Mouse (Mus musculus): ENCODE results near the gene Mpzl1. TPM values are rescaled to one million over a fixed set of nuclear protein-coding genes. Genes with fewer than 3 reads are reported as not detected.
A peak's percentile ranks its signal among the peaks of the same experiment; 100 is the strongest.
"Not testable (repeated sequence)": the region's sequence is repeated elsewhere in the genome, so short reads cannot be mapped to it uniquely, and the experiment has no call there.

Mpzl1 gene
- total RNA-seq (2021) (10 to 100 TPM; 15.1 to 19.7 TPM), polyA plus RNA-seq (2012; rRNA removed) (18.3 and 25.6 TPM in 2 replicates)
- long read RNA-seq, transcript Mpzl1-202 (6 exons, 2,285 nt) = major isoform, 35 of 39 reads
- long read RNA-seq, partial matches to known transcripts = 2 of 39 reads
- long read RNA-seq, other reads (novel, unspliced or antisense) = 1 of 39 reads

- peak within 1 kb of the TSS; percentile 93 for H3K27ac ChIP-seq
These were observed at the start of gene Mpzl1 for GRCm38 (mm10) chr1:165634151-165634884. Gene Mpzl1 (minus strand): TSS chr1:165634538.

GRCm38 (mm10) chr1:165682056-165682853 is 47.9 kb upstream of the Mpzl1 start:
- Histone ChIP-seq H3K36me3 (ENCODE audit: control insufficient read depth, insufficient read depth, low read length) (peaks cover 63% of the 10 kb centered on the region), H3K9ac (ENCODE audit: low read depth, low read length) (peak overlapping the region; percentile 30), H3K4me1 (ENCODE audit: control insufficient read depth, insufficient read depth, low read length) (peaks cover 65% of the 10 kb centered on the region), H3K27ac (peak overlapping the region; percentile 70), H3K27me3 (ENCODE audit: control insufficient read depth, insufficient read depth, low read length) (no peaks in the 10 kb centered on the region), H3K79me2 (replicated peaks; ENCODE audit: control insufficient read depth, insufficient read depth, low read length) (peaks cover 6% of the 10 kb centered on the region), H3K4me3 (no peak overlapping the region)
- 20% methylated on average over 18 of the region's 18 CpGs for WGBS
- peak; percentile 37; the same call in 1 of the 2 replicates for TF ChIP-seq EP300 (IDR thresholded peaks at IDR 0.05; ENCODE audit: insufficient read depth, low read depth, low read length)
- TF ChIP-seq POLR2A (IDR thresholded peaks at IDR 0.05; ENCODE audit: insufficient read depth, low read depth, low read length) = no peak
- TF ChIP-seq CTCF (IDR thresholded peaks at IDR 0.05) = no peak
- intact Hi-C loops (cut with DNase I) = no loop called here
- DNase-seq = no peak

More at GRCm38 (mm10) chr1:165634151-165634884, at the start of gene Mpzl1:
- Histone ChIP-seq H3K9ac (ENCODE audit: low read depth, low read length) (peak within 1 kb of the TSS; percentile 94), H3K27me3 (ENCODE audit: control insufficient read depth, insufficient read depth, low read length) (no peaks in the 10 kb centered on the region), H3K4me1 (ENCODE audit: control insufficient read depth, insufficient read depth, low read length) (peaks cover 4% of the 10 kb centered on the region), H3K79me2 (replicated peaks; ENCODE audit: control insufficient read depth, insufficient read depth, low read length) (no peaks in the 10 kb centered on the region), H3K4me3 (peak within 1 kb of the TSS; percentile 77), H3K36me3 (ENCODE audit: control insufficient read depth, insufficient read depth, low read length) (no peaks in the 10 kb centered on the region)
- WGBS = under 1% methylated on average over 71 of the region's 73 CpGs
- intact Hi-C loops (cut with DNase I) = loop anchor here (2.0 kb wide), 1 partner anchor 16 kb away; no protein-coding TSS in a partner anchor
- peak; percentile 98 to 99 for DNase-seq
- TF ChIP-seq POLR2A (IDR thresholded peaks at IDR 0.05; ENCODE audit: insufficient read depth, low read depth, low read length) (peak; percentile 82), CTCF (IDR thresholded peaks at IDR 0.05) (peak; percentile 28; the same call in 1 of the 2 replicates), EP300 (IDR thresholded peaks at IDR 0.05; ENCODE audit: insufficient read depth, low read depth, low read length) (no peak)

GRCm38 (mm10) chr1:165681045-165681794 is 46.9 kb upstream of the Mpzl1 start:
- 27% methylated on average over 13 of the region's 13 CpGs for WGBS
- intact Hi-C loops (cut with DNase I) = loop anchor here (1.0 kb wide), 1 partner anchor 55 kb away; no protein-coding TSS in a partner anchor
- peaks cover 60% of the 10 kb centered on the region for H3K36me3 ChIP-seq (ENCODE audit: control insufficient read depth, insufficient read depth, low read length)
- TF ChIP-seq POLR2A (IDR thresholded peaks at IDR 0.05; ENCODE audit: insufficient read depth, low read depth, low read length) (no peak), EP300 (IDR thresholded peaks at IDR 0.05; ENCODE audit: insufficient read depth, low read depth, low read length) (peak; percentile 42; the same call in 1 of the 2 replicates), CTCF (IDR thresholded peaks at IDR 0.05) (peak; percentile 63)
- H3K4me1 ChIP-seq (ENCODE audit: control insufficient read depth, insufficient read depth, low read length) = peaks cover 64% of the 10 kb centered on the region
- no peaks in the 10 kb centered on the region for H3K27me3 ChIP-seq (ENCODE audit: control insufficient read depth, insufficient read depth, low read length)
- H3K4me3 ChIP-seq = no peak overlapping the region
- peaks cover 6% of the 10 kb centered on the region for H3K79me2 ChIP-seq (replicated peaks; ENCODE audit: control insufficient read depth, insufficient read depth, low read length)
- DNase-seq = no peak
- peak overlapping the region; percentile 20; the same call in 1 of the 2 replicates for H3K9ac ChIP-seq (ENCODE audit: low read depth, low read length)
- H3K27ac ChIP-seq = peak overlapping the region; percentile 70

- peak overlapping the region; percentile 70; the same call in 1 of the 2 replicates for H3K27ac ChIP-seq
- H3K27me3 ChIP-seq (ENCODE audit: control insufficient read depth, insufficient read depth, low read length); H3K79me2 ChIP-seq (replicated peaks; ENCODE audit: control insufficient read depth, insufficient read depth, low read length); DNase-seq; H3K4me3 ChIP-seq; H3K9ac ChIP-seq (ENCODE audit: low read depth, low read length); intact Hi-C loops (cut with DNase I): not testable (repeated sequence)
- H3K4me1 ChIP-seq (ENCODE audit: control insufficient read depth, insufficient read depth, low read length) = peaks cover 62% of the 10 kb centered on the region
- H3K36me3 ChIP-seq (ENCODE audit: control insufficient read depth, insufficient read depth, low read length) = peaks cover 49% of the 10 kb centered on the region
These were observed 45.7 kb upstream of the Mpzl1 start for GRCm38 (mm10) chr1:165680086-165680485.

- 20% methylated on average over 3 of the region's 3 CpGs for WGBS
- H3K79me2 ChIP-seq (replicated peaks; ENCODE audit: control insufficient read depth, insufficient read depth, low read length) = peaks cover 10% of the 10 kb centered on the region
- no peaks in the 10 kb centered on the region for H3K27me3 ChIP-seq (ENCODE audit: control insufficient read depth, insufficient read depth, low read length)
- H3K4me1 ChIP-seq (ENCODE audit: control insufficient read depth, insufficient read depth, low read length) = peaks cover 59% of the 10 kb centered on the region
- H3K36me3 ChIP-seq (ENCODE audit: control insufficient read depth, insufficient read depth, low read length) = peaks cover 49% of the 10 kb centered on the region
- TF ChIP-seq POLR2A (IDR thresholded peaks at IDR 0.05; ENCODE audit: insufficient read depth, low read depth, low read length) (no peak), CTCF (IDR thresholded peaks at IDR 0.05) (peak; percentile 52), EP300 (IDR thresholded peaks at IDR 0.05; ENCODE audit: insufficient read depth, low read depth, low read length) (no peak)
- no peak overlapping the region for H3K9ac ChIP-seq (ENCODE audit: low read depth, low read length)
- no peak overlapping the region for H3K4me3 ChIP-seq
- peak overlapping the region; percentile 51; the same call in 1 of the 2 replicates for H3K27ac ChIP-seq
- no peak for DNase-seq
- intact Hi-C loops (cut with DNase I) = loop anchor here (2.0 kb wide), 1 partner anchor 17 kb away; no protein-coding TSS in a partner anchor
These were observed 45.3 kb upstream of the Mpzl1 start for GRCm38 (mm10) chr1:165679618-165679997.

All from heart, adult 2 months (tissue).